Mouse (Mus musculus): ENCODE data around the gene Ptpn7. TPM values are rescaled to one million over a fixed set of nuclear protein-coding genes. Genes with fewer than 3 reads are reported as not detected.

Ptpn7 gene
- total and polyA plus RNA-seq, 3 experiments: 61.4 to 81.9 (median 81.9) TPM

DNA sequence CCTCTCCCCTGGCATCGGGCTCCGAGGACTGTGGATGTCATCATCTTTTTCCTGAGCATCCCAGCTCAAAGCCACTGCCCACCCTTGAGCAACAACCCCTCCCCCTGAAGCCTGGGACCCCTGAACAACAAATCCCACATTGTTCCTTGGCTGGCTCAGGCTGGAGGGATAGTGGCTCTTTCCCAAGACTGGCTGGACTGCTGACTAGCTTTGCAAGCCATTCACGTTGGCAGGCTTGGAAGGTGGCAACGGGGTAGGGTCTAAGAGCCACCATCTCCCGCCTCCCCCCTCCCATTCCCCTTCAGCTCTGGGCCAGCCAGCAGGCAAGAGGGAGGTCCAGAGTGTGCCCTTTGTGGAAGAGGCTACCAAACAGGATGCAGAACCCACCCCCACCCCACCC lies 26.1 kb downstream of the Ptpn7 start:
- dilution Hi-C loops (cut with MboI; ENCODE audit: extremely low pct_ligation_motif_present, extremely low pct_unique_long_range_greater_than_20kb, low sequenced_read_pairs) (no loop called here), in situ Hi-C loops (cut with MboI; ENCODE audit: low pct_ligation_motif_present, low pct_unique_long_range_greater_than_20kb, low sequenced_read_pairs) (loop anchor here (25.0 kb wide), 1 partner anchor 504 kb away; no protein-coding TSS in a partner anchor)
- Histone ChIP-seq H3K4me2 (ENCODE audit: insufficient read depth, low read depth, poor library complexity, severe bottlenecking) (no peak overlapping the region), H3K9ac (ENCODE audit: insufficient read depth, low read depth) (no peak overlapping the region), H3K36me3 (replicated peaks in 1 of 2; ENCODE audit: control insufficient read depth in 1 of 2, insufficient read depth in 1 of 2, low read length in 1 of 2) (peaks cover 10 to 35% of the 10 kb centered on the region in 2 experiments), H3K27ac (ENCODE audit: insufficient read depth, low read depth) (no peak overlapping the region), H3K9me3 (replicated peaks; ENCODE audit: low read length) (no peaks in the 10 kb centered on the region), H3K4me3 (replicated peaks in 1 of 3; ENCODE audit: low read depth in 2 of 3, low read length in 2 of 3, poor library complexity in 1 of 3) (no peak overlapping the region), H3K4me1 (ENCODE audit: control insufficient read depth in 1 of 2, insufficient read depth in 2 of 2) (peaks cover 5 to 17% of the 10 kb centered on the region in 2 experiments; a peak in 2 of 4 replicates), H3K79me2 (replicated peaks; ENCODE audit: control insufficient read depth, extremely low read depth, insufficient read depth, poor library complexity, severe bottlenecking) (no peaks in the 10 kb centered on the region), H3K27me3 (replicated peaks) (no peaks in the 10 kb centered on the region)
- no peak for DNase-seq (ENCODE audit: extremely low read depth)
- TF ChIP-seq MEF2A (IDR thresholded peaks at IDR 0.05; ENCODE audit: borderline replicate concordance, low read depth, low read length) (no peak), UBTF (IDR thresholded peaks at IDR 0.05; ENCODE audit: low read depth, low read length) (no peak), TCF12 (IDR thresholded peaks at IDR 0.05; ENCODE audit: low read depth, low read length) (no peak), POLR2AphosphoS2 (IDR thresholded peaks at IDR 0.05; ENCODE audit: low read depth, low read length) (no peak), USF2 (conservative IDR thresholded peaks at IDR 0.05; ENCODE audit: low read depth, low read length) (no peak), ZC3H11A (IDR thresholded peaks at IDR 0.05; ENCODE audit: low read depth, low read length) (no peak), CTCF (conservative IDR thresholded peaks at IDR 0.05 in 1 of 2, IDR thresholded peaks at IDR 0.05 in 1 of 2; ENCODE audit: low read depth in 2 of 2, low read length in 2 of 2) (no peak), MAX (IDR thresholded peaks at IDR 0.05; ENCODE audit: low read length) (no peak), NRF1 (IDR thresholded peaks at IDR 0.05; ENCODE audit: low read depth, low read length) (no peak), JUND (conservative IDR thresholded peaks at IDR 0.05; ENCODE audit: low read depth, low read length) (no peak), KAT2A (IDR thresholded peaks at IDR 0.05; ENCODE audit: insufficient replicate concordance, low read length) (no peak), MYC (IDR thresholded peaks at IDR 0.05; ENCODE audit: low read depth, low read length) (no peak), MXI1 (IDR thresholded peaks at IDR 0.05; ENCODE audit: low read depth, low read length) (no peak), E2F4 (IDR thresholded peaks at IDR 0.05; ENCODE audit: insufficient replicate concordance, low read depth, low read length) (no peak), EP300 (IDR thresholded peaks at IDR 0.05; ENCODE audit: low read length) (no peak), USF1 (IDR thresholded peaks at IDR 0.05; ENCODE audit: low read depth, low read length) (no peak)

DNA sequence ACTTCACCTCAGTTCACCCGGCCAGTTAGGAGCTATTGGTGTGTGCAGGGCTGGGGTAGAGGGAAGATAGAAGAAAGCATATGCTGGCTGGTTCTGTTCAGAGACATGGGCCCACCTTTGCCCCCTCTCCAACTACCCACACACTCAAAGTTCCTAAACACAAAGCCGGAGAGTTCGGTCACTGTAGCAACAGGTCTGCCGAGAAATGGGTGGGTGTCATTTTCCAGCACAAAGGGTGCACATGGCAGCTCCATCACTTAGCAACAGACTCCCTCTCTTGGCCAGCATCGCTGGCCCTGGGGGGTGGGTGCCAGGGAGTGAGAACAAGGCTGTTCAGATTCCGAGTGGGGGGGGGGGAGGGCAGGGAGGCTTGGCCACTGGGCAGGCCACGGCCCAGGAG lies 26.6 kb downstream of the Ptpn7 start:
- in situ Hi-C loops (cut with MboI; ENCODE audit: low pct_ligation_motif_present, low pct_unique_long_range_greater_than_20kb, low sequenced_read_pairs) (loop anchor here (25.0 kb wide), 1 partner anchor 503 kb away; no protein-coding TSS in a partner anchor), dilution Hi-C loops (cut with MboI; ENCODE audit: extremely low pct_ligation_motif_present, extremely low pct_unique_long_range_greater_than_20kb, low sequenced_read_pairs) (no loop called here)
- Histone ChIP-seq H3K79me2 (replicated peaks; ENCODE audit: control insufficient read depth, extremely low read depth, insufficient read depth, poor library complexity, severe bottlenecking) (no peaks in the 10 kb centered on the region), H3K9me3 (replicated peaks; ENCODE audit: low read length) (no peaks in the 10 kb centered on the region), H3K27me3 (replicated peaks) (no peaks in the 10 kb centered on the region), H3K36me3 (replicated peaks in 1 of 2; ENCODE audit: control insufficient read depth in 1 of 2, insufficient read depth in 1 of 2, low read length in 1 of 2) (peaks cover 10 to 32% of the 10 kb centered on the region in 2 experiments), H3K27ac (ENCODE audit: insufficient read depth, low read depth) (no peak overlapping the region), H3K9ac (ENCODE audit: insufficient read depth, low read depth) (no peak overlapping the region), H3K4me3 (replicated peaks in 1 of 3; ENCODE audit: low read depth in 2 of 3, low read length in 2 of 3, poor library complexity in 1 of 3) (no peak overlapping the region), H3K4me1 (ENCODE audit: control insufficient read depth in 1 of 2, insufficient read depth in 2 of 2) (peaks cover 2 to 13% of the 10 kb centered on the region in 2 experiments; a peak in 2 of 4 replicates), H3K4me2 (ENCODE audit: insufficient read depth, low read depth, poor library complexity, severe bottlenecking) (no peak overlapping the region)
- TF ChIP-seq SMC3 (IDR thresholded peaks at IDR 0.05; ENCODE audit: low read depth, low read length): no peak
- no peak for DNase-seq (ENCODE audit: extremely low read depth)

All from CH12.LX (cell line).